7 mouse cellular contexts compared by ENCODE assay signal in the genomic region with DNA sequence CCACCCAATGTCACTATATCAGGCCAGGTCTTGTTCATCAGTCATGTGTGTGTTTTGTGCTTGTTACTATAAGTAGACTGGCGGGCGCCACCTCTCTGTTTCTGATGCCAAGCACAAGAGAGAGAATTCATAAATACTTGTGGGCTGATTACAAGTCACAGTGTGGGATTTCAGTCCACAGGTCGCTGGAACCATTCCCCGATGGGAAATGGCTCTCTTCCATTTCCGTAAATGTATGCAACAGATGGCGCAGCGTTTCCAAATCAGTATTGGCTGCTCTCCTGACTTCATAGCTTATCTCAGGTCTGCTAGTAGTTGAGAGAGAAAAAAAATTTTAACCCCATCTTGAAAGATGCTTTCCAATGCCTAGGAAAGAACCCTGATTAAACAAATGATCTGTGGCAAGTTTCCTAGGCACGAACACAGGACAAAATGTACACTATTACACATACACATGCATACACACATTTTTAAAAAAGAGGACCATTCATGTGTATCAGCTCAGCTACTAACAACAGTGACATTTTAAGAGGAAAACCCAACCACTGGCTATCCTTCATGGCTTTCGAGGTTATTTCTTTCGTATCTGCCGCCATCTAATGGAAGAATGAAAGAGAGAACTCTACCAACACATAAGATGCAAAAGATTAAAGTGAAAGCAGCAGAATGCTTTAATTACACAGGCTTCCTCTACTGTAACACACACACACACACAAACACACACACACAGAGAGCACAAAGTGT. TPM values are rescaled to one million over a fixed set of nuclear protein-coding genes. Genes with fewer than 3 reads are reported as not detected.
DNase-seq lines count a peak whose midpoint lies in the region; ATAC-seq and TF ChIP-seq lines count a peak whose summit lies in the region.

No protein-coding gene starts in this region.

- peak overlapping the region; percentile 57 for H3K4me3 ChIP-seq in ES-Bruce4 (ENCODE audit: low read depth, low read length)
- peak overlapping the region; percentile 94 for H3K4me3 ChIP-seq in embryonic facial prominence, embryonic 13.5 days
- peak overlapping the region; percentile 89 for H3K4me3 ChIP-seq in heart, postnatal 0 days (ENCODE audit: low read depth, low read length)
- H3K4me3 ChIP-seq in midbrain, embryonic 11.5 days (ENCODE audit: low read depth, low read length), result peak overlapping the region; percentile 89

- DNase-seq in adrenal gland, postnatal 10 days, result peak; percentile 41
- DNase-seq in heart, postnatal 0 days (ENCODE audit: low spot score), result peak; percentile 81
- peak; percentile 49 to 62 for DNase-seq in kidney, postnatal 36 days
- peak; percentile 90 for DNase-seq in midbrain, embryonic 11.5 days (ENCODE audit: low spot score, missing footprints)
- DNase-seq in urinary bladder, postnatal 36 days (ENCODE audit: low spot score in 2 of 2), result peak; percentile 34 to 54

- no peaks in the 10 kb centered on the region for H3K36me3 ChIP-seq in ES-Bruce4 (ENCODE audit: control insufficient read depth, insufficient read depth, low read length, poor library complexity, severe bottlenecking)
- no peaks in the 10 kb centered on the region for H3K36me3 ChIP-seq in embryonic facial prominence, embryonic 13.5 days
- no peaks in the 10 kb centered on the region for H3K36me3 ChIP-seq in heart, postnatal 0 days (replicated peaks; ENCODE audit: control insufficient read depth, insufficient read depth, low read length)
- no peaks in the 10 kb centered on the region for H3K36me3 ChIP-seq in midbrain, embryonic 11.5 days (ENCODE audit: control insufficient read depth, insufficient read depth, low read length)

- H3K27ac ChIP-seq in ES-Bruce4 (ENCODE audit: insufficient read depth, low read length), result no peak overlapping the region
- peak overlapping the region; percentile 91 for H3K27ac ChIP-seq in embryonic facial prominence, embryonic 13.5 days
- H3K27ac ChIP-seq in heart, postnatal 0 days (ENCODE audit: low read depth), result peak overlapping the region; percentile 80
- H3K27ac ChIP-seq in midbrain, embryonic 11.5 days (ENCODE audit: low read depth, low read length), result no peak overlapping the region; the same call in 1 of the 2 replicates

- ATAC-seq in embryonic facial prominence, embryonic 13.5 days (ENCODE audit: insufficient number of reproducible peaks, insufficient read depth, low FRiP score, low TSS enrichment, low read depth), result no peak
- peak; percentile 69 for ATAC-seq in heart, postnatal 0 days (ENCODE audit: insufficient read depth, low read depth)
- peak; percentile 17; the same call in 1 of the 2 replicates for ATAC-seq in midbrain, embryonic 11.5 days (ENCODE audit: low FRiP score)

- WGBS in embryonic facial prominence, embryonic 13.5 days, result 6% methylated on average over 11 of the region's 11 CpGs
- 4% methylated on average over 11 of the region's 11 CpGs for whole genome bisulfite sequencing in heart, postnatal 0 days
- 18% methylated on average over 11 of the region's 11 CpGs for WGBS in midbrain, embryonic 11.5 days

- H3K9ac ChIP-seq in ES-Bruce4 (ENCODE audit: low read depth, poor library complexity, severe bottlenecking), result peak overlapping the region; percentile 84
- peak overlapping the region; percentile 94 for H3K9ac ChIP-seq in embryonic facial prominence, embryonic 13.5 days
- H3K9ac ChIP-seq in heart, postnatal 0 days (replicated peaks; ENCODE audit: low read depth, low read length), result peak overlapping the region; percentile 71; the same call in 1 of the 2 replicates
- H3K9ac ChIP-seq in midbrain, embryonic 11.5 days (ENCODE audit: low read length), result no peak overlapping the region

- peak overlapping the region; percentile 73 for H3K4me2 ChIP-seq in embryonic facial prominence, embryonic 13.5 days
- H3K4me2 ChIP-seq in heart, postnatal 0 days (ENCODE audit: low read depth, low read length), result peak overlapping the region; percentile 100
- H3K4me2 ChIP-seq in midbrain, embryonic 11.5 days, result peak overlapping the region; percentile 88

- TF ChIP-seq POLR2A in ES-Bruce4 (IDR thresholded peaks at IDR 0.05; ENCODE audit: insufficient read depth, low read length), result no peak

- no peaks in the 10 kb centered on the region for H3K9me3 ChIP-seq in ES-Bruce4 (replicated peaks; ENCODE audit: control insufficient read depth, insufficient read depth, low read length, poor library complexity, severe bottlenecking)
- H3K9me3 ChIP-seq in embryonic facial prominence, embryonic 13.5 days, result no peaks in the 10 kb centered on the region
- no peaks in the 10 kb centered on the region for H3K9me3 ChIP-seq in heart, postnatal 0 days (replicated peaks; ENCODE audit: control insufficient read depth, low read length)
- H3K9me3 ChIP-seq in midbrain, embryonic 11.5 days (ENCODE audit: control insufficient read depth, low read length), result no peaks in the 10 kb centered on the region

- no peak for TF ChIP-seq EP300 in ES-Bruce4 (IDR thresholded peaks at IDR 0.05; ENCODE audit: insufficient read depth, low read depth, low read length)
- no peak for TF ChIP-seq EP300 in heart, postnatal 0 days (IDR thresholded peaks at IDR 0.05; ENCODE audit: low read depth)

- H3K27me3 ChIP-seq in ES-Bruce4 (ENCODE audit: control insufficient read depth, insufficient read depth, low read length, poor library complexity, severe bottlenecking), result no peaks in the 10 kb centered on the region
- no peaks in the 10 kb centered on the region for H3K27me3 ChIP-seq in embryonic facial prominence, embryonic 13.5 days
- no peaks in the 10 kb centered on the region for H3K27me3 ChIP-seq in heart, postnatal 0 days (ENCODE audit: control insufficient read depth, insufficient read depth, low read length)
- no peaks in the 10 kb centered on the region for H3K27me3 ChIP-seq in midbrain, embryonic 11.5 days (ENCODE audit: control insufficient read depth, insufficient read depth, low read length)

- peaks cover 3% of the 10 kb centered on the region for H3K4me1 ChIP-seq in ES-Bruce4 (ENCODE audit: control insufficient read depth, insufficient read depth, low read length)
- H3K4me1 ChIP-seq in embryonic facial prominence, embryonic 13.5 days, result peaks cover 39% of the 10 kb centered on the region
- H3K4me1 ChIP-seq in heart, postnatal 0 days (ENCODE audit: control insufficient read depth, insufficient read depth), result no peaks in the 10 kb centered on the region
- H3K4me1 ChIP-seq in midbrain, embryonic 11.5 days (ENCODE audit: control insufficient read depth, insufficient read depth, low read length), result peaks cover 10% of the 10 kb centered on the region

- TF ChIP-seq CTCF in ES-Bruce4 (IDR thresholded peaks at IDR 0.05; ENCODE audit: low read depth, low read length), result no peak
- TF ChIP-seq CTCF in heart, postnatal 0 days (IDR thresholded peaks at IDR 0.05; ENCODE audit: low read depth), result peak; percentile 58

RNA-seq across cellular contexts. Expression of a gene that starts 0.8 kb away (rescaled TPM):
- 51.7 and 57.7 TPM in 2 replicates for polyA plus RNA-seq in ES-Bruce4 (2011; ENCODE audit: insufficient read depth, insufficient read length, low read depth, missing spikeins)
- total RNA-seq in adrenal gland, postnatal 10 days (2021), result 10 to 100 TPM; 22.5 to 25.0 TPM
- polyA plus RNA-seq in embryonic facial prominence, embryonic 13.5 days (2015; fragmentation: Nextera tagmentation; extraction: Ambion mirVana), result 76.8 and 77.6 TPM in 2 replicates
- total RNA-seq in heart, postnatal 0 days (2014; rRNA removed; ENCODE audit: low replicate concordance), result 35.6 and 50.7 TPM in 2 replicates
- polyA plus RNA-seq in heart, postnatal 0 days (2015; fragmentation: Nextera tagmentation; extraction: Ambion mirVana), result 10.6 TPM in 2 replicates
- 43.8 and 51.3 TPM in 2 replicates for polyA plus RNA-seq in midbrain, embryonic 11.5 days (2014; fragmentation: Nextera tagmentation; extraction: Ambion mirVana)

RNA-seq across cellular contexts. Expression of a gene that starts 7.0 kb away (rescaled TPM):
- 16.9 and 19.1 TPM in 2 replicates for polyA plus RNA-seq in ES-Bruce4 (2011; ENCODE audit: insufficient read depth, insufficient read length, low read depth, missing spikeins)
- total RNA-seq in adrenal gland, postnatal 10 days (2021), result 10 to 100 TPM; 45.2 to 47.5 TPM
- polyA plus RNA-seq in embryonic facial prominence, embryonic 13.5 days (2015; fragmentation: Nextera tagmentation; extraction: Ambion mirVana), result 111 and 130 TPM in 2 replicates
- 20.1 and 42.8 TPM in 2 replicates for total RNA-seq in heart, postnatal 0 days (2014; rRNA removed; ENCODE audit: low replicate concordance)
- 90.5 and 99.9 TPM in 2 replicates for polyA plus RNA-seq in heart, postnatal 0 days (2015; fragmentation: Nextera tagmentation; extraction: Ambion mirVana)
- polyA plus RNA-seq in midbrain, embryonic 11.5 days (2014; fragmentation: Nextera tagmentation; extraction: Ambion mirVana), result 117 and 118 TPM in 2 replicates

Comparison
In these comparisons a context has a peak if more than half of its experiments do, and no peak if none do; other contexts are left out.
1. H3K27ac ChIP-seq: peak in embryonic facial prominence, embryonic 13.5 days (single experiment) and heart, postnatal 0 days (single experiment); none in ES-Bruce4 (single experiment) and midbrain, embryonic 11.5 days (single experiment).
2. Peak in every context shown above with its lines, with median percentiles within 50 percentile points of each other: H3K4me3 ChIP-seq, DNase-seq and H3K4me2 ChIP-seq.